Mouse (Mus musculus): Measurements from ENCODE around the gene Tmed4.
"Not testable (repeated sequence)": the region's sequence is repeated elsewhere in the genome, so short reads cannot be mapped to it uniquely, and the experiment has no call there.

Tmed4 gene

GRCm38 (mm10) chr11:6273607-6274006 is 1.1 kb downstream of the Tmed4 start:
- no peak for DNase-seq (ENCODE audit: low spot score)

- peak; percentile 66 for DNase-seq (ENCODE audit: low spot score)
These were observed 7.1 kb downstream of the Tmed4 start, which contains the start of gene Ddx56 for GRCm38 (mm10) chr11:6267320-6268254. Ddx56 (minus strand) TSS chr11:6267772.

DNA sequence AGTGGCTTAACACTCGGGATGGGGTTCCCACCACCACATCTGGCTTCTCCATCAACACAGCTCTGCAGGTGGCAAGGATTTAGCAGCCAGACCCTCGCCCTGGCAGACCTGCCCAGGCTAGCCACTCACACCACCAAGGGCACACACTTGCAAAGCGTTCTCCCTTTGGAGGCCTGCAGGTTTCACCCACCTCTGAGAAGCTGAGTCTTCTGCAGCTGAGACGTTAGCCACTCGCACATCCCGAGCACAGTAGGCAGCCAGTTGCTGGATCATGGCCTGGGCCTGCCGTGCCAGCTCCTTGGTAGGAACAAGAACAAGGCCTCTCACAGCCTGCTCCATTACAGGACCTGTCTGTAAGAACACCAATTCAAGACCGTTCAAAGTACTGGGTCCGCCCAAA is 8.0 kb downstream of the Tmed4 start:
- no peak for DNase-seq (ENCODE audit: low spot score)

GRCm38 (mm10) chr11:6261434-6262082 is 13.1 kb downstream of the Tmed4 start:
- DNase-seq (ENCODE audit: low spot score), result no peak

- no peak for DNase-seq (ENCODE audit: low spot score)
These were observed 15.3 kb downstream of the Tmed4 start for GRCm38 (mm10) chr11:6259413-6259812.

- no peak for DNase-seq (ENCODE audit: low spot score)
These were observed 18.1 kb downstream of the Tmed4 start for GRCm38 (mm10) chr11:6256490-6257072.

- not testable (repeated sequence) for DNase-seq (ENCODE audit: low spot score)
These were observed 20.1 kb downstream of the Tmed4 start for GRCm38 (mm10) chr11:6254602-6255001.

- DNase-seq (ENCODE audit: low spot score), result no peak
These were observed 21.8 kb downstream of the Tmed4 start for GRCm38 (mm10) chr11:6252824-6253223.

GRCm38 (mm10) chr11:6252248-6252647 is 22.4 kb downstream of the Tmed4 start:
- DNase-seq (ENCODE audit: low spot score), result no peak

GRCm38 (mm10) chr11:6244707-6245106 is 30.0 kb downstream of the Tmed4 start:
- DNase-seq (ENCODE audit: low spot score), result no peak

GRCm38 (mm10) chr11:6233025-6233424 is 41.6 kb downstream of the Tmed4 start:
- DNase-seq (ENCODE audit: low spot score), result no peak

- no peak for DNase-seq (ENCODE audit: low spot score)
These were observed 44.7 kb downstream of the Tmed4 start, which contains the start of gene Npc1l1 for GRCm38 (mm10) chr11:6230012-6230411. Npc1l1 (minus strand) TSS chr11:6230143.

DNA sequence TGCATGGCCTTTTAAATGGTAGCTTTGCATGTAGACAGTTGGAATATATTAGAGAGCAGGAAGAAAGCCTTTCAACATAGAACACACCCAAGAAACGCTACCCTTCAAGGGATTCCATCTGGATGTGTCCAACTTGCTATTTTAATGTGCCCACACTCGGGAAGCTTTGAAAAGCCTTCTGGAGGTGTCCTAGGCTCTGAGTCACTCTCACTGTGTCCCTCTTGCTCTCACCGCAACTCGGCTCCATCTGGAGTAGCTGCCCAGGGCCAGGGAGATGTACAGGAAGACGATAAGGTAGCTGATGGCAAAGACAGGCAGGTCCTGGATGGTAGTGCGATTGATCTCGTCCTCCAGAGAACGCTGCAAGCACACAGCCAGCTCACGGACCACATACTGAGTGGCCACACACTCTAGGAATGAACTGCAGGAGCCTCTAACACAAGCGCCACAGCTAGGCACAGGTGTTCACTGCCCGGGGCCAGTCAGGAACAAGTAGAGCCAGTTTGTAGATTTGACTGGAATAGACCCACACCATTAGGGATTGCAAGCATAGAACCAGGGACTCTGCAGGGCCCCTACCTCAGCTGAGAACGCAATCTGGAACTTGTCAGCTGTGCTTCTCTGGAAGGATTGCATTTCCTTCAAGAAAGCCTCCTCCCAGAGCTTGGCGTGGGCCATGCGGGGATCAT is 50.0 kb downstream of the Tmed4 start:
- DNase-seq (ENCODE audit: low spot score), result no peak

GRCm38 (mm10) chr11:6222187-6222586 is 52.5 kb downstream of the Tmed4 start:
- no peak for DNase-seq (ENCODE audit: low spot score)

Measured in urinary bladder, postnatal 10 days (tissue).